Mouse (Mus musculus): ENCODE results near the gene Ppt2. TPM values are rescaled to one million over a fixed set of nuclear protein-coding genes. Genes with fewer than 3 reads are reported as not detected.

The Ppt2 gene
- total RNA-seq, 2 experiments from 2014 or later: 31.4 to 36.7 TPM

DNA sequence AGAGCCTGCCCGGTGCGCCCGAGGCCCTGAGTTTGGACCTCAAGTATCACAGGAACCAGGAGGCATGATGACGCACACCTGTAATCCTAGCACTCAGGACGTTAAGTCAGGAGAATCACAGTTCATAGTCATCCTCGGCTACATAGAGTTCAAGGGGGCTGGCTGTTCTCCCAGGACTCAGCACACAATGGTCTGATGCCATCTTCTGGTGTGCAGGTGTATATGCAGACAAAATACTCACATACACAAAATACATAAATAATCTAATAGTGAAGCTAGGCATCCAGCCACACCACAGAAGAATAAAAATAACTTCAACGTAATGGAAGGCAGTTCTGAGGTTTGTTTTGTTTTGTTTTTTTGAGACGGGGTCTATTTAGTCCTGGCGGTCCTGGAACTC, 5.1 kb downstream of the Ppt2 start:
- intact Hi-C loops (cut with DNase I): no loop called here
- DNase-seq (ENCODE audit: extremely low spot score in 1 of 2, low spot score in 2 of 2): no peak

DNA sequence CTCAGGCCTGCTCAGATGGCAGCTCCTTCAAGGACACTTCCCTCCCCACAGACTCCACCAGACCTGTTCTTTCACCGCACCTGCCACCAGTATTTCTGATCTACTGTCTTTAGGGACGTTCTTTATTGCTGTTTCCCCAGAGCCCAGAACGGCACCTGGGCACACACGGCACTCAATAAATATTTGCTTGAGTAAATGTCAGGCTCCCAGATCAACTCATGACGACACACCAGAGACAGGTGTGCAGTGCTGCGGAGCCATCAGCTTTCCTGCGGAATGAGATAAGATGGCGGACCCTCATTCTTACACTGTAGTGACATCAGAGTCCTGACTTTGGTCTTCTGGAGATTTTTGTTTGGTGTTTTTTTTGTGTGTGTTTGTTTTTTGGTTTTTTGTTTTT, 7.3 kb downstream of the Ppt2 start:
- intact Hi-C loops (cut with DNase I): no loop called here
- DNase-seq (ENCODE audit: extremely low spot score in 1 of 2, low spot score in 2 of 2): no peak

DNA sequence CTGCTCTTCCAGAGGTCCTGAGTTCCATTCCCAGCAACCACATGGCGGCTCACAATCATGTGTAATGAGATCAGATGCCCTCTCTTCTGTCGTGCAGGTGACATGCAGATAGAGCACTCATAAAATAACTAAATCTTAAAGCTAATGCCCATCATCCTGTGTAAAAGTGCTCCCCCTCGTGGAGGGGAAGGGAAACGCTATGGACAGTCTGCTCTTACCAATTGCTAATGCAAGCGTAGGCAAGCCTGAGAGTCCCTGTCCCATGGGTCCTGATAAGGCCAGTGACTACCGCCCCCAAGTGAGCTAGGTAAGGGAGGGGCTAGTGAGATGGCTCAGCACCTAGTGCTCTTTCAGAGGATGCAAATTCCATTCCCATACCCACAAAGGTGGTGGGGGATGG, 9.3 kb downstream of the Ppt2 start:
- DNase-seq (ENCODE audit: extremely low spot score in 1 of 2, low spot score in 2 of 2): no peak
- intact Hi-C loops (cut with DNase I): loop anchor here (10.0 kb wide), 1 partner anchor 174 kb away; no protein-coding TSS in a partner anchor

DNA sequence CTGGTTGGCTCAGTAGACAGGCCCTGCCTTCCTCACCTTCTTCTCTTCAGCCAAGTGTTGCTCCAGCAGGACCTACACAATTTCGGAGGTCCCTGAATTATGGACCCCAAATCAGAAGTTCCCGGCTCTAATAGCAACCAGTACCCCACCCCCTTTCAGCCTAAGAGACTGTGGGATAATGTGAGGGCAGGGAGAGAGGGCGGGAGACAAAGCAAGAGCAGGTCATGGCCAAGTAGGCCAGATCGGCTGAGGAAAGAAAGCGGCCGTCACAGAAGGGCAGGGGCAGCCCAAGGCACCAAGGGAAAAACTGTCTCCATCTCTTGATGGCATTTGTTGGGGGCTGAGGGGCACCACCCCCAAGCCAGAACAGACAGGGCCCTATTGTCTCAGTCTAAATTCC, 12.4 kb downstream of the Ppt2 start, which contains the start of gene Egfl8:
Gene Egfl8, minus strand, starts transcription at position 101 of the 400 bp plus-strand sequence.
- intact Hi-C loops (cut with DNase I): loop anchor here (10.0 kb wide), 1 partner anchor 171 kb away; no protein-coding TSS in a partner anchor
- no peak for DNase-seq (ENCODE audit: extremely low spot score in 1 of 2, low spot score in 2 of 2)

DNA sequence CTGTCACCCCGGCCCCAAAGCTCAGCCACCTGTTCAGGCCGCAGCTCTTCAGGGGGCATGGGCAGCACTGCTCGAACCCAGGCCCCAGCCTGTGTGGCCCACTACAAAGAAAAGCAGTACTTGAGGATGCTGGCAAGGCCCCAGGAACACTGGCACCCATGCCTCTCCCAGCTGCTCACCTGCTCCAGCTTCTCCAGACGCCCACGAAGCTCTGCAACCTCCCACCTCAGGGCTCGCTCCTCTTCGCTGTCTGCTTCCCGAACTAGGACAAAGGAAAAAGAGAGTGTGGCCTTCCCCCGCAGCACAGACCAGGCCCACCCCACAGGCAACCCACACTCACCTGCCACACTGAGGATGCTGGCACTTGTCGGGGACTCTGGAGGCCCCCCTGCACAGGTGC, 14.5 kb downstream of the Ppt2 start:
- no peak for DNase-seq (ENCODE audit: extremely low spot score in 1 of 2, low spot score in 2 of 2)
- intact Hi-C loops (cut with DNase I): loop anchor here (10.0 kb wide), 1 partner anchor 169 kb away; no protein-coding TSS in a partner anchor

DNA sequence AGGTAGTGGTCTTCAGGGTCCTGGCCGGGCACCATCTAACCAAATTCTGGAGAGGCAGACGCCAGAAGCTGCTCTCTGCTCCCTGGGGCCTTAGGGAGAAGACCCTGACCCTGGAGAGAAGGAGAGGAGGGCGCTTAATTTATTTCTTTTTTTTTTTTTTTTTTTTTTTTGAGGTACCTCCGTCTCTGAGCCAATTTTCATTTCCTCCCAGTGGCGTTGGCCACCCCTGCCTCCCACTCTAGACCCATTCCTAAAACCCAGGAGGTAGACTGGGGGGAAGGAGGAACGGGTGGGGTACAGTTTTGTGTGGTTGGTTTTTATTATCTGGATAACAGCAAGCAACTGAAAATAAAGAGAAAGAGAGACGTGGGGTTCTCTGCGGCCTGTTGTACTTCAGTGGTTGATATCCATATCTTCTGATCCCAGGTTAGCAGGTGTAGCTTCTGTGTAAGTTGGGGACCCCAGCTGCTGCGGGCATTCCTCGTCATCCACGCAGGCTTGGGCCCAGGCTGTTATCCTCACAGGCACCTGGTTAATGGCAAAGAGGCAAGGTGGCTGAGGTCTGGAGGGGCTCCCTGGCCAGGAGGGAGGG, 15.2 kb downstream of the Ppt2 start:
- DNase-seq (ENCODE audit: extremely low spot score in 1 of 2, low spot score in 2 of 2): no peak
- intact Hi-C loops (cut with DNase I): loop anchor here (10.0 kb wide), 1 partner anchor 168 kb away; no protein-coding TSS in a partner anchor

DNA sequence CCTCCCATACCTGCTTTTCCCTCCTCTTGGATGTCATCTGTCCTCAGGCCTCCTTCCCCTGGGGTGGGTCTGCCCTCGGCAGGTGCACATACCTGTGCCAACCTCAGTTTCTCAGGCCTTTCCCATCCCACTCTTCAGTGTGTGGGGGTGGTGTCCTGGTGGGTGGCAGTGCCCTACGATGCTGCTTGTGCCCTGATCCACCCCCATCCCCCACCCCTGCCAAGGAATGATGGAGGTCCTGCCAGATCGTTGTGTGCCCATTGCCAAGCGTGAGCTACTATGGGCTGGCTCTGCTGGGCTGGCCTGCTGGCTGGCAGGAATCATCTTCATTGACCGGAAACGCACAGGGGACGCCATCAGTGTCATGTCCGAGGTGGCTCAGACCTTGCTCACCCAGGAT, 17.3 kb downstream of the Ppt2 start:
- DNase-seq (ENCODE audit: extremely low spot score in 1 of 2, low spot score in 2 of 2): no peak
- intact Hi-C loops (cut with DNase I): loop anchor here (10.0 kb wide), 1 partner anchor 166 kb away; no protein-coding TSS in a partner anchor

DNA sequence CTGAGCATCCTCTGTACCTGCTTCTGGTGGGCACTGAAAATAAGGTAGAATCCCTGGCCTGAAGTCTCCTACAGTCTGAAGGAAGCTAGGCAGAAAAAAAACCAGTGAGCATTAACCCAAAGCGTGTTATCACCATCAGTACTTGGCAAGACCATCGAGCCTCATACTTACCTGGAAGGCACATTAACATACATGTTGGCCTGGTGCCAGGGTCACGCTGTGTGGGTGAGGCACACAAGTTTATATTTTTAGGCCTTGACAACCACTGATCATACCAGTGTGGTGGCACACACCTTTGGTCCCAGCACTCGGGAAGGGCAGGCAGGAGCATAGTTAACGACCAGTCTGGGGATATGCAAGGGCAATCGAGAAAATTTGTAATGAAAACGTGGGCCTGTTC, 20.3 kb downstream of the Ppt2 start:
- intact Hi-C loops (cut with DNase I): no loop called here
- peak in 1 of 2 experiments; percentile 60 for DNase-seq (ENCODE audit: extremely low spot score in 1 of 2, low spot score in 2 of 2)

DNA sequence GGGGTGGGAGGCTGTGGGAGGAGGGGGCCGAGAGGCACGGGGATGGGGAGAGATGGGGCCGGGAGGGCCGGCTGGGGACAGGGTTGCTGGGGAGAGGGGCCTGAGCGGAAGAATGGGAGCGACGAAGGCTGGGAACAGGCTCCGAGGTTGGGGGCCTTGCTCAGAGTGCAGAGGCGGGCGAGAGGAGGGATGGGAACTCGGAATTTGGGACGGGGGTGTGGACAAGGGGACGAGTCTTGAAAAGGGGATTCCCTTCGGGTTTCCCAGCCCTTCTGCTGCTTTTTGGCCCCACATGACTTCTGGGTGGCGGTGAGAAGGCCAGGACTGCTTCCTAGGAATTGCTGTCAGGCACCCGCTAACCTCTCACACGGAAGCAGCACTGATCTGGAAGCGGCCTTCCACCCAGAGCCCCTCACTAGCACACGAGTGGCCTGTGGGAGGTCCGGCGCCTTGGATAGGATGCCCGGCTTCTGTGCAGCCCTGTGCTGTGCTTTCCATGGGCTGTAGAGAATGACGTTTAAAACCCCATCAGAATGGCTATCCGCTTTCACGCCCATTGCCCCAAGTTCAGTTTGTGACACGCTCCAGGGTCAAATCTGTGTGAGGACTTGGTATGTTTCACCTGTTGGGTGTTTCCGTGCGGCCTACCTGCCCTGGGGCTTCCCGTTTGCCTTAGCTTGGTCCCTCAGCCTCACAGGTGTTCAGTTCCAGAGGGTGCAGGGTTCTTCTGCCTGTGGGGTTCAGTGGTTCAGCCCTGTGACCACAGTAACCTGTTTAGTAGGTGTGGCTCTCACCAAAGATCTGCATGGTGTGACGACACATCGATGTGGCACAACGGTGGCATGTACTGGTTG, 21.9 kb downstream of the Ppt2 start:
- peak in 1 of 2 experiments; percentile 71 for DNase-seq (ENCODE audit: extremely low spot score in 1 of 2, low spot score in 2 of 2)
- intact Hi-C loops (cut with DNase I): no loop called here

DNA sequence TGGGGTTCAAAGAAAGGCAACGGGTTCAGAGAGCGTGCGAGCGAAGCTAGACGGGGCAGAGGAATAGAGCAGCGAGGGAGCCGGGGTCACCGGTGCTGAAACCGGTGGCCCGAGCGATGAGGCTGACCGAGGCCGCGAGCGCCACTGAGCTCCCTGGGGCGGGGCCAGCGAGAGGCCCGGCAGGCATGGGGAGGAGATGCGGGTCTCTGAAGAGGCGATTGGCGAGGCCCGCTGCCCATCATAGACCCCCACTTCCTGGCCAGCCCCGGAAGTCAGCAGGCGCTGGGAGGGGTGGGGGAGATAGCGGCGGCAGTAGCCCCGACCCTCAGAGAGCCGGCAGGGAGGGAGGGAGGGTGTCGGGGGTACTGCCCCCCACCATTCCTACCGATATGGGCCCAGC, 22.7 kb downstream of the Ppt2 start:
- intact Hi-C loops (cut with DNase I): no loop called here
- DNase-seq (ENCODE audit: extremely low spot score in 1 of 2, low spot score in 2 of 2): peak; percentile 96 to 98

DNA sequence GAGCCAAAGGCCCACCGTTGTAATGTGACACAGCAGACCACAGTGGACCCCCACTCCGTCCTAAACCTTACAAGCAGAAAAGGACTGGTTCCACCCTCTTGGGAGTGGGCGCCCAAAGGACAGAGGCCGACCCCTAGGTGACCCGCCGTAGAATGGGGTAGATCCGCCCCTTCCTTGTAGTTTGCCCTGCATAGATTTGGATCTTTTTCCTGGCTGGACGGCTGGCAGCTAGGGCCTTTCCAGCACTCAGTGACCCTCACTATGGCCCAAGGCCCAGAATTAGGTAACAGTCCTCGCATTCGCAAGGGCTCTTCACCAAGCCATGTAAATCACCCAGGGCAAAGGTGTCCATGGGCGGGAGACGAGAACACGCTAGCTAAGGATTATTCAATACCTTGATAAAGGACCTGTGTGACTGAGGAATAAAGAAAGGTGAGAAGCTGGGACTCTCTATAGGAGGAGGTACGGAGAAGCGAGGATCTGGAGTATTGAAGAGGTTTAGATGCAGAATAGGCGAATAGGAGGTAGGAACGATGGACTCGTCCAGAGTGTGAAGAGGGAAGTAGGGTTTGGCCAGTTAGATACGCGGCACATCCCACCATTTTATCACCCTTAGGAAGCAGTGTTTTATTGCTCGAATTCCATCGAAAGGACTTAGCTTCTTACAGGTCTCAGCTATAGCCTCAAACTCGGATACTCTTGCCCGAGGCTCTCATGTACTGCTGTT, 23.6 kb downstream of the Ppt2 start:
- no peak for DNase-seq (ENCODE audit: extremely low spot score in 1 of 2, low spot score in 2 of 2)
- intact Hi-C loops (cut with DNase I): no loop called here

DNA sequence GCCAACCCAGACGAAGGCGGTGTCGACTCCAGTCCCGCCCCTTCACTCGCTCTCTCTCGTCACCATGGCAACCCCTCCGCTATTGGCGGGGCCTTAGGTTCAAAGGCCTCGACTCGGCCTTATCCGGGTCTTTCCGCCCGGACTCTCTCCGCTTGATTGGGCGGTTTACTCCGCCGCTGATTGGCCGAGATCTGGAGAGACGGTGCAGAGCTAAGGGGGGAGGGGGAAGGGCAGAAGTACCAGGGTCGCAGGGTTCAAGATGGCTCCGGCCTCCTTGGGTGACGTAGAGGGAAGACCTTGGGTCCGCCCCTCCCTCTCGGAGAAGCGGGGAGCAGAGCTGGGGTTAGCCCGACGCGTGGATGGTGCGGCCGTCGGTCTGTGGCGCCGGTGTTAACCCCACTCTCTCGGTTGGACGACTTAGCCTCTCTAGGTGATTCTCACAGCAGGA, 24.2 kb downstream of the Ppt2 start, which contains the start of gene Agpat1:
Gene Agpat1, plus strand, starts transcription at position 202 of the 448 bp plus-strand sequence.
- intact Hi-C loops (cut with DNase I): no loop called here
- DNase-seq (ENCODE audit: extremely low spot score in 1 of 2, low spot score in 2 of 2): peak; percentile 98 to 99

DNA sequence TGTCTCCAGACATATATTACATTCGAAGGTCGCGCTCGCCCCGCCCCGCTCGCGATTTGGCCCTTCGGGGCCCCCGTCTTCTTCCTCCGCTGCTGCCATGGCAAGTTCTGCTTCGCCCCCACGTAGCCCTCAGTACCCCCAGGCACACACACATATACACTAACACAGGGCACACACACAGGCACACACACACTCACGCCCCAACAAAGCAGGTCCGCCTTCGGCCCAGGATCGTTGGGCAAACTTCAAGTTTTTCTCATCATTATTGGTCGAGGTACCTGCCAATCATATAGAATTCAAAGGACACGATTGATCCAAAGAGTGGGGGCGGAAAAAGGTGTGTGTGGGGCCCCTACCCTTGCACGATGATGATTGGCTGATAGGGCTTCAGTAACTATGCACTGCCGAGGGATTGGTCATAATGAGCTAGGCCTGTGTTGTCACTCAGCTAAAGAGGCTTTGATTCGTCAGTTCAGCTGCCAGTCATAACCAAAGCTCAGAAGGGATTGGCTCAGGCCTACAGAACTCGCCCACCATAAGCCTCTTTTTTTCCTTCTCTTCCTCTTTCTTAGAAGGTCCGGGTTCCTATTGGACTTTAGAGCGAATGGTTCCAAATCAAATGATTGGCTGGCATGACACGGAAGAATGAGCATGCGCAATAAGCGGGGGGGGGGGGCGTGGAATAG, 24.8 kb downstream of the Ppt2 start, which contains the start of gene Rnf5:
Gene Rnf5, minus strand, starts transcription at position 316 of the 686 bp plus-strand sequence.
- peak; percentile 99 to 100 for DNase-seq (ENCODE audit: extremely low spot score in 1 of 2, low spot score in 2 of 2)
- intact Hi-C loops (cut with DNase I): no loop called here

DNA sequence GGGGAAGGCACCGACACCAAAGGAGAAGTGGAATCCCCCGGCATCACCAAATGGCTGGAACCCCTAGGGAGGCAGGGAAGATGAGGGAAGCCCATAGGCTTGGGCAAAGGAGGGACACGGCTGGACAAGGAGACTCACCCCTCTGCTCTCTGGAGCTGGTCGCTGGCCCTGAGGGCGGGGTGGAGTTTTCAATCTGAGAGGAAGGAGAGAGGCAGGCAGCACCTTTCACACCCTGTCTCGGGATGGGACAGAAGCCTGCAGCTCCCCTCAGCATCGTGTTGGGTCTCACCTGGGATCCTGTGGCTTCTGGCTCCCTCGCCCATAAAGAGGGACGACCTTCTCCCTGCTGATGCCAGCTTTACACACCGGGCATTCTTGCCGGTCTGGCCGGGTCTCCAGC, 26.5 kb downstream of the Ppt2 start:
- DNase-seq (ENCODE audit: extremely low spot score in 1 of 2, low spot score in 2 of 2): peak in 1 of 2 experiments; percentile 37
- intact Hi-C loops (cut with DNase I): no loop called here

DNA sequence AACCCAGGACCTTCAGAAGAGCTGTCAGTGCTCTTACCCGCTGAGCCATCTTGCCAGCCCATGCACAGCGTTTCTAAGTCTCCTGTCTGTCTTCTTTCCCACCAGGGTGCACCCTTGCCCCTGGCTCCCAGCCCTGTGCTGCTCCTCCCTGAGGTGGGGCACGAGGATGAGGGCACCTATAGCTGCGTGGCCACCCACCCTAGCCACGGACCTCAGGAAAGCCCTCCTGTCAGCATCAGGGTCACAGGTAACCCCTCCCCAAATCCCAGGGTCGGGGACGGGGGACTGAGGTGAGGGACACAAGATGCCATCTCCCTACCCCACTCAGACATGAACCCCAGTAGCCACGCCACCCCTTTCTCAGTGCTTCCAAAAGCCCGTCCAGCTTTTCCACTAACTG, 28.4 kb downstream of the Ppt2 start:
- DNase-seq (ENCODE audit: extremely low spot score in 1 of 2, low spot score in 2 of 2): peak in 1 of 2 experiments; percentile 28
- intact Hi-C loops (cut with DNase I): no loop called here

DNA sequence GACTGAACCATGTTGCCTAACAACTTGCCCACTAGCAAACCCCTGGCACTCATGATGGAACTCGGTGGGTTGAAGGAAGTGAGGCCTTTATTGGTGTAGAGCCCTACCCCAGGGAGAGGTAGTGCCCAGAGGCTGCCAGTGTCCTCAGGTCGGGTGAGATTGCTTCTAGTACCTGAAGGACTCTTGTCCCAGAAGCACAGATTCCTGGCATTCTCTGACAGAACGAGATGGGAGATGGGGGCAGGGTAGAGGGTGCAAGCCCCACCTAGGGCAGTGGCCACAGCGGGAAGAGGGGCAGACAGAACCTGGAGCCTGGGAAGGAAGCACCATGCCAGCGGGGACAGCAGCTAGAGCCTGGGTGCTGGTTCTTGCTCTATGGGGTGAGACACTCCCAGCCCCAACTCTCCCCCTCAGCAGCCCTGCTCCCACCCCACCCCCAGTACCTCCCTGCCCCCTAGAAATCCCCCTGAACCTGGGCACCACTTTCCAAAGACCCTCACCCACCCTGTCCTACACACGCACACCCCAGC, 30.7 kb downstream of the Ppt2 start, which contains the start of gene Ager:
Gene Ager, plus strand, starts transcription at position 297 of the 530 bp plus-strand sequence.
- no peak for DNase-seq (ENCODE audit: extremely low spot score in 1 of 2, low spot score in 2 of 2)
- intact Hi-C loops (cut with DNase I): no loop called here

DNA sequence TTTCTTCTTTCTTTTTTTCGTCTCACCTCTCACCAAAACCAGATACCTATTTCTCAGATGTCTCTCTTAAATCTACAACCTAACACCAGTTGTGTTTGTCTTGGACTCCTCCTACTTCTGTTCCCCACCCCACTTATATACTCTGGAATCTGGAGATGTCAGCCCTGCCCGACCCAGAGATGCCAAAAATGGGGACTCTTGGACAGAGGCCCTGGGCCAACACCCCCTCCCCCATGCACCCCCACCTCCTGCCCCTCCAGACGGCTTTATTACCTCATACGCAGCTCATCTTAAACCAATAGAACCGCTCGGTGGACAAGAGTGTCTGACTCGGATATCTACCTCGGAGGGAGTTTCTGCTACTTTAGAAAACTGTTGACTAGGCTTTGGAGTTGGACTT, 32.2 kb downstream of the Ppt2 start:
- intact Hi-C loops (cut with DNase I): no loop called here
- no peak for DNase-seq (ENCODE audit: extremely low spot score in 1 of 2, low spot score in 2 of 2)
